Comparison of ENCODE assay signal across 15 mouse cellular contexts in genomic region chr3:52794218-52794617, GRCm38 (mm10).
"Had no signal": no experiment of that assay in that cellular context is flagged by ENCODE, and none has a peak within 500 bp of the region (broad histone marks: within the 10 kb centered on the region; RNA-seq: fewer than 3 reads in every experiment).

No protein-coding gene starts in this region.

- H3K4me1 ChIP-seq: neural tube, embryonic 15.5 days; stomach, embryonic 15.5 days had no signal

- DNase-seq: retina, postnatal 1 day; right cerebral cortex, adult 18-20 months; right cerebral cortex, postnatal 14 days; right cerebral cortex, postnatal 25 days; right cerebral cortex, postnatal 4 days; spleen, adult 18-20 months; thymus, adult 18-20 months; thymus, adult 2 months; thymus, postnatal 14 days; thymus, postnatal 25 days; thymus, postnatal 36 days; thymus, postnatal 4 days had no signal

- H3K4me2 ChIP-seq: neural tube, embryonic 15.5 days; stomach, embryonic 15.5 days had no signal

- H3K36me3 ChIP-seq: neural tube, embryonic 15.5 days; stomach, embryonic 15.5 days had no signal

- H3K4me3 ChIP-seq: neural tube, embryonic 15.5 days; stomach, embryonic 15.5 days had no signal

- H3K9me3 ChIP-seq: neural tube, embryonic 15.5 days; stomach, embryonic 15.5 days had no signal

- H3K27me3 ChIP-seq: neural tube, embryonic 15.5 days; stomach, embryonic 15.5 days had no signal

- H3K27ac ChIP-seq: neural tube, embryonic 15.5 days; stomach, embryonic 15.5 days; stomach, postnatal 0 days had no signal

- H3K9ac ChIP-seq: neural tube, embryonic 15.5 days; stomach, embryonic 15.5 days had no signal
